Mouse (Mus musculus) midbrain, embryonic 13.5 days (tissue): ENCODE measurements around the gene Map1b. TPM values are rescaled to one million over a fixed set of nuclear protein-coding genes. Genes with fewer than 3 reads are reported as not detected.

Experiments used
- ATAC-seq: fragments of 200-750 bp; cut with Nextera tagmentation; 2 replicates; pipeline ENCODE4 v1.8.0; 2017; ENCODE audit warnings: mild to moderate bottlenecking, moderate TSS enrichment, moderate library complexity
- H3K27ac ChIP-seq: fragments of 300-500 bp; sonication (generic); 2 replicates; pipeline ENCODE4 v1.5.1; 2015; ENCODE audit warnings: inconsistent platforms, mild to moderate bottlenecking, moderate library complexity
- H3K27me3 ChIP-seq: fragments of 300-500 bp; sonication (generic); 2 replicates; pipeline ENCODE4 v1.6.1; 2015; ENCODE audit warnings: mild to moderate bottlenecking, inconsistent platforms
- H3K36me3 ChIP-seq: fragments of 300-500 bp; sonication (generic); 2 replicates; pipeline ENCODE4 v1.6.1; 2015; ENCODE audit warnings: mild to moderate bottlenecking, inconsistent platforms
- H3K4me1 ChIP-seq: fragments of 300-500 bp; sonication (generic); replicated peaks from 2 replicates; pipeline ENCODE4 v1.6.1; 2015; ENCODE audit warnings: inconsistent platforms
- H3K4me2 ChIP-seq: fragments of 300-500 bp; sonication (generic); replicated peaks from 2 replicates; pipeline ENCODE4 v1.6.1; 2015; ENCODE audit warnings: moderate library complexity, mild to moderate bottlenecking, inconsistent platforms
- H3K4me3 ChIP-seq: fragments of 300-500 bp; sonication (generic); replicated peaks from 2 replicates; pipeline ENCODE4 v1.5.1; 2015; ENCODE audit warnings: mild to moderate bottlenecking, inconsistent platforms
- H3K9ac ChIP-seq: fragments of 300-500 bp; sonication (generic); replicated peaks from 2 replicates; pipeline ENCODE4 v1.6.1; 2015; ENCODE audit warnings: mild to moderate bottlenecking, inconsistent platforms
- H3K9me3 ChIP-seq: fragments of 300-500 bp; sonication (generic); 2 replicates; pipeline ENCODE4 v1.6.1; 2016; ENCODE audit warnings: mild to moderate bottlenecking, inconsistent platforms
- WGBS: fragments of 180-500 bp; shearing (Covaris S2); methylation state at CpG from one replicate; pipeline ENCODE4 v1.1.7; 2015; 5-methylcytosine and 5-hydroxymethylcytosine counted together
- polyA plus RNA-seq: library from polyadenylated mRNA; unstranded; fragments of >200 nt; fragmentation: Nextera tagmentation; extraction: Ambion mirVana; gene quantifications from 2 replicates; pipeline ENCODE4 v1.2.1, GENCODE M21; 2015

The Map1b gene
- polyA plus RNA-seq, 1 experiment from 2014 or later: 2,051 TPM

- no peaks in the 10 kb centered on the region for H3K9me3 ChIP-seq
- H3K4me1 ChIP-seq: peaks cover 87% of the 10 kb centered on the region
- peak overlapping the region; percentile 61 for H3K27ac ChIP-seq
- H3K4me2 ChIP-seq: peak overlapping the region; percentile 32
- H3K27me3 ChIP-seq: no peaks in the 10 kb centered on the region
- peaks cover 45% of the 10 kb centered on the region for H3K36me3 ChIP-seq
- peak overlapping the region; percentile 17; the same call in 1 of the 2 replicates for H3K9ac ChIP-seq
- H3K4me3 ChIP-seq: no peak overlapping the region
- 29% methylated on average over 7 of the region's 7 CpGs for WGBS
- no peak for ATAC-seq
Observed at GRCm38 (mm10) chr13:99501393-99501792, 14.9 kb downstream of the Map1b start.

- H3K36me3 ChIP-seq: peaks cover 39% of the 10 kb centered on the region
- ATAC-seq: no peak
Observed at GRCm38 (mm10) chr13:99500609-99501008, 15.7 kb downstream of the Map1b start.

GRCm38 (mm10) chr13:99499764-99500163 lies 16.6 kb downstream of the Map1b start:
- Histone ChIP-seq H3K27ac (peak overlapping the region; percentile 25; the same call in 1 of the 2 replicates), H3K9ac (no peak overlapping the region)

More at GRCm38 (mm10) chr13:99500609-99501008, 15.7 kb downstream of the Map1b start:
- 71% methylated on average over 3 of the region's 3 CpGs for WGBS
- Histone ChIP-seq H3K9me3 (no peaks in the 10 kb centered on the region), H3K9ac (peak overlapping the region; percentile 17), H3K4me1 (peaks cover 88% of the 10 kb centered on the region), H3K4me2 (peak overlapping the region; percentile 32; the same call in 1 of the 2 replicates), H3K27ac (peak overlapping the region; percentile 61), H3K4me3 (no peak overlapping the region), H3K27me3 (no peaks in the 10 kb centered on the region)

GRCm38 (mm10) chr13:99496106-99496505 lies 20.2 kb downstream of the Map1b start:
- Histone ChIP-seq H3K36me3 (peaks cover 28% of the 10 kb centered on the region), H3K4me3 (no peak overlapping the region), H3K4me1 (peaks cover 88% of the 10 kb centered on the region), H3K4me2 (no peak overlapping the region), H3K27me3 (no peaks in the 10 kb centered on the region), H3K27ac (no peak overlapping the region), H3K9ac (no peak overlapping the region), H3K9me3 (no peaks in the 10 kb centered on the region)
- no peak for ATAC-seq
- WGBS: 94% methylated on average over 7 of the region's 7 CpGs

More at GRCm38 (mm10) chr13:99499764-99500163, 16.6 kb downstream of the Map1b start:
- no peaks in the 10 kb centered on the region for H3K9me3 ChIP-seq
- no peaks in the 10 kb centered on the region for H3K27me3 ChIP-seq
- H3K36me3 ChIP-seq: peaks cover 37% of the 10 kb centered on the region
- H3K4me1 ChIP-seq: peaks cover 88% of the 10 kb centered on the region
- H3K4me2 ChIP-seq: no peak overlapping the region
- no peak for ATAC-seq
- 42% methylated on average over 9 of the region's 9 CpGs for WGBS
- H3K4me3 ChIP-seq: no peak overlapping the region

GRCm38 (mm10) chr13:99494416-99494815 lies 21.9 kb downstream of the Map1b start:
- H3K9me3 ChIP-seq: no peaks in the 10 kb centered on the region
- no peak for ATAC-seq
- H3K4me3 ChIP-seq: no peak overlapping the region
- peak overlapping the region; percentile 44; the same call in 1 of the 2 replicates for H3K27ac ChIP-seq
- peaks cover 85% of the 10 kb centered on the region for H3K4me1 ChIP-seq
- H3K27me3 ChIP-seq: no peaks in the 10 kb centered on the region
- WGBS: 45% methylated on average over 10 of the region's 10 CpGs
- peaks cover 36% of the 10 kb centered on the region for H3K36me3 ChIP-seq
- H3K9ac ChIP-seq: no peak overlapping the region
- peak overlapping the region; percentile 45; the same call in 1 of the 2 replicates for H3K4me2 ChIP-seq

GRCm38 (mm10) chr13:99493304-99493904 lies 22.9 kb downstream of the Map1b start:
- H3K9ac ChIP-seq: peak overlapping the region; percentile 17; the same call in 1 of the 2 replicates
- H3K4me3 ChIP-seq: no peak overlapping the region
- H3K27ac ChIP-seq: peak overlapping the region; percentile 87
- no peaks in the 10 kb centered on the region for H3K27me3 ChIP-seq
- no peaks in the 10 kb centered on the region for H3K9me3 ChIP-seq
- WGBS: 21% methylated on average over 5 of the region's 5 CpGs
- peaks cover 88% of the 10 kb centered on the region for H3K4me1 ChIP-seq
- peaks cover 41% of the 10 kb centered on the region for H3K36me3 ChIP-seq
- ATAC-seq: peak; percentile 65
- peak overlapping the region; percentile 45 for H3K4me2 ChIP-seq

- peak overlapping the region; percentile 87 for H3K27ac ChIP-seq
- peaks cover 88% of the 10 kb centered on the region for H3K4me1 ChIP-seq
- H3K9me3 ChIP-seq: no peaks in the 10 kb centered on the region
- 6% methylated on average over 7 of the region's 7 CpGs for WGBS
- H3K36me3 ChIP-seq: peaks cover 41% of the 10 kb centered on the region
- peak; percentile 89 for ATAC-seq
- peak overlapping the region; percentile 45 for H3K4me2 ChIP-seq
- H3K4me3 ChIP-seq: no peak overlapping the region
- H3K9ac ChIP-seq: peak overlapping the region; percentile 21; the same call in 1 of the 2 replicates
- H3K27me3 ChIP-seq: no peaks in the 10 kb centered on the region
Observed at GRCm38 (mm10) chr13:99492619-99493303, 23.6 kb downstream of the Map1b start.

GRCm38 (mm10) chr13:99489998-99490397 lies 26.3 kb downstream of the Map1b start:
- peaks cover 81% of the 10 kb centered on the region for H3K4me1 ChIP-seq
- ATAC-seq: no peak
- no peak overlapping the region for H3K9ac ChIP-seq
- H3K4me2 ChIP-seq: no peak overlapping the region
- no peaks in the 10 kb centered on the region for H3K27me3 ChIP-seq
- 98% methylated on average over 4 of the region's 4 CpGs for WGBS
- H3K4me3 ChIP-seq: no peak overlapping the region
- no peaks in the 10 kb centered on the region for H3K9me3 ChIP-seq
- H3K27ac ChIP-seq: no peak overlapping the region
- H3K36me3 ChIP-seq: peaks cover 53% of the 10 kb centered on the region

- no peaks in the 10 kb centered on the region for H3K27me3 ChIP-seq
- no peak overlapping the region for H3K9ac ChIP-seq
- WGBS: 93% methylated on average over 5 of the region's 5 CpGs
- peaks cover 51% of the 10 kb centered on the region for H3K36me3 ChIP-seq
- no peak overlapping the region for H3K4me3 ChIP-seq
- H3K4me1 ChIP-seq: peaks cover 80% of the 10 kb centered on the region
- ATAC-seq: no peak
- H3K4me2 ChIP-seq: no peak overlapping the region
- no peak overlapping the region for H3K27ac ChIP-seq
- H3K9me3 ChIP-seq: no peaks in the 10 kb centered on the region
Observed at GRCm38 (mm10) chr13:99489175-99489574, 27.2 kb downstream of the Map1b start.

GRCm38 (mm10) chr13:99485861-99486260 lies 30.5 kb downstream of the Map1b start:
- no peak for ATAC-seq
- Histone ChIP-seq H3K27me3 (no peaks in the 10 kb centered on the region), H3K27ac (0 out of 2 replicates have a peak overlapping the region, but pooled peaks have one; percentile 51), H3K9ac (no peak overlapping the region), H3K4me2 (no peak overlapping the region), H3K4me3 (no peak overlapping the region), H3K9me3 (no peaks in the 10 kb centered on the region), H3K36me3 (peaks cover 47% of the 10 kb centered on the region), H3K4me1 (peaks cover 74% of the 10 kb centered on the region)
- 96% methylated on average over 9 of the region's 9 CpGs for WGBS

- Histone ChIP-seq H3K4me3 (no peak overlapping the region), H3K9ac (no peak overlapping the region), H3K27me3 (no peaks in the 10 kb centered on the region), H3K9me3 (no peaks in the 10 kb centered on the region), H3K27ac (peak overlapping the region; percentile 51; the same call in 1 of the 2 replicates), H3K4me1 (peaks cover 76% of the 10 kb centered on the region), H3K4me2 (no peak overlapping the region), H3K36me3 (peaks cover 44% of the 10 kb centered on the region)
- ATAC-seq: no peak
- WGBS: 77% methylated on average over 7 of the region's 7 CpGs
Observed at GRCm38 (mm10) chr13:99485331-99485733, 31.0 kb downstream of the Map1b start.

- H3K36me3 ChIP-seq: peaks cover 41% of the 10 kb centered on the region
- no peaks in the 10 kb centered on the region for H3K9me3 ChIP-seq
- no peak overlapping the region for H3K4me3 ChIP-seq
- 0 out of 2 replicates have a peak, but pooled peaks have one; percentile 39 for ATAC-seq
- H3K4me2 ChIP-seq: no peak overlapping the region
- H3K9ac ChIP-seq: no peak overlapping the region
- H3K27ac ChIP-seq: peak overlapping the region; percentile 51; the same call in 1 of the 2 replicates
- no peaks in the 10 kb centered on the region for H3K27me3 ChIP-seq
- peaks cover 73% of the 10 kb centered on the region for H3K4me1 ChIP-seq
- 68% methylated on average over 10 of the region's 10 CpGs for WGBS
Observed at GRCm38 (mm10) chr13:99484905-99485304, 31.4 kb downstream of the Map1b start.
